Comparison of ENCODE assay signal across 11 mouse cellular contexts in genomic region chr2:128309541-128310030, GRCm38 (mm10).
A peak's percentile ranks its signal among the peaks of the same experiment; 100 is the strongest.
DNase-seq lines count a peak whose midpoint lies in the region; ATAC-seq and TF ChIP-seq lines count a peak whose summit lies in the region.
"Had no signal": no experiment of that assay in that cellular context is flagged by ENCODE, and none has a peak within 500 bp of the region (broad histone marks: within the 10 kb centered on the region; RNA-seq: fewer than 3 reads in every experiment).

No protein-coding gene starts in this region.

- peak in 1 of 2 experiments; percentile 48 for DNase-seq in heart, adult 2 months
- DNase-seq in heart, postnatal 4 days: no peak
- no peak for DNase-seq in lung, embryonic 14.5 days
- DNase-seq in lung, adult 2 months: no peak
- DNase-seq in cerebellum, postnatal 36 days: no peak
- DNase-seq: liver, embryonic 13.5 days had no signal

- no peak for TF ChIP-seq EP300 in heart, adult 2 months (IDR thresholded peaks at IDR 0.05; ENCODE audit: insufficient read depth, low read depth, low read length)

- peak; percentile 13; the same call in 1 of the 2 replicates for ATAC-seq in lung, embryonic 14.5 days (ENCODE audit: insufficient read depth)
- ATAC-seq in heart, embryonic 14.5 days (ENCODE audit: insufficient number of reproducible peaks, insufficient read depth, low FRiP score, low read depth): no peak
- ATAC-seq in stomach, embryonic 16.5 days (ENCODE audit: insufficient read depth, low FRiP score): no peak

- peak overlapping the region; percentile 19; the same call in 1 of the 2 replicates for H3K9ac ChIP-seq in heart, adult 2 months (ENCODE audit: low read depth, low read length)
- H3K9ac ChIP-seq in lung, embryonic 14.5 days: no peak overlapping the region
- H3K9ac ChIP-seq in heart, embryonic 14.5 days (ENCODE audit: low read length): peak overlapping the region; percentile 14; the same call in 1 of the 2 replicates
- H3K9ac ChIP-seq in stomach, embryonic 16.5 days (ENCODE audit: low read length): peak overlapping the region; percentile 25; the same call in 1 of the 2 replicates
- H3K9ac ChIP-seq: embryonic facial prominence, embryonic 12.5 days; liver, embryonic 13.5 days had no signal

- WGBS in heart, adult 2 months: 9% methylated on average over 10 of the region's 10 CpGs
- WGBS in lung, embryonic 14.5 days: 26% methylated on average over 10 of the region's 10 CpGs
- 36% methylated on average over 10 of the region's 10 CpGs for WGBS in lung, adult 2 months
- 22% methylated on average over 10 of the region's 10 CpGs for WGBS in heart, embryonic 14.5 days
- 26% methylated on average over 10 of the region's 10 CpGs for WGBS in stomach, embryonic 16.5 days

- peaks cover 2% of the 10 kb centered on the region; the same call in 1 of the 2 replicates for H3K36me3 ChIP-seq in heart, adult 2 months (ENCODE audit: control insufficient read depth, insufficient read depth, low read length)
- H3K36me3 ChIP-seq in lung, embryonic 14.5 days (ENCODE audit: insufficient read depth): no peaks in the 10 kb centered on the region
- H3K36me3 ChIP-seq in heart, embryonic 14.5 days (ENCODE audit: control insufficient read depth, insufficient read depth, low read length): no peaks in the 10 kb centered on the region
- H3K36me3 ChIP-seq in stomach, embryonic 16.5 days (ENCODE audit: control insufficient read depth, insufficient read depth, low read length): no peaks in the 10 kb centered on the region
- H3K36me3 ChIP-seq: embryonic facial prominence, embryonic 12.5 days; hindbrain, embryonic 10.5 days; liver, embryonic 13.5 days had no signal

- H3K9me3 ChIP-seq in lung, embryonic 14.5 days (ENCODE audit: low read depth, low read length): no peaks in the 10 kb centered on the region
- H3K9me3 ChIP-seq in heart, embryonic 14.5 days (ENCODE audit: control insufficient read depth, low read length): no peaks in the 10 kb centered on the region
- H3K9me3 ChIP-seq in stomach, embryonic 16.5 days (replicated peaks; ENCODE audit: control insufficient read depth, low read length): no peaks in the 10 kb centered on the region
- H3K9me3 ChIP-seq: embryonic facial prominence, embryonic 12.5 days; hindbrain, embryonic 10.5 days; liver, embryonic 13.5 days had no signal

- H3K27me3 ChIP-seq in heart, adult 2 months (ENCODE audit: control insufficient read depth, insufficient read depth, low read length): no peaks in the 10 kb centered on the region
- H3K27me3 ChIP-seq in lung, embryonic 14.5 days (ENCODE audit: insufficient read depth, low read length): no peaks in the 10 kb centered on the region
- no peaks in the 10 kb centered on the region for H3K27me3 ChIP-seq in heart, embryonic 14.5 days (ENCODE audit: control insufficient read depth, insufficient read depth, low read length)
- no peaks in the 10 kb centered on the region for H3K27me3 ChIP-seq in stomach, embryonic 16.5 days (ENCODE audit: control insufficient read depth, insufficient read depth, low read length)
- H3K27me3 ChIP-seq: CH12.LX; embryonic facial prominence, embryonic 12.5 days; liver, embryonic 13.5 days had no signal

- H3K4me3 ChIP-seq in heart, adult 2 months: peak overlapping the region; percentile 6; the same call in 1 of the 2 replicates
- no peak overlapping the region for H3K4me3 ChIP-seq in lung, embryonic 14.5 days (ENCODE audit: low read depth, low read length)
- H3K4me3 ChIP-seq in lung, adult 2 months (replicated peaks; ENCODE audit: extremely low read depth, low read depth, low read length): no peak overlapping the region
- no peak overlapping the region for H3K4me3 ChIP-seq in heart, embryonic 14.5 days (ENCODE audit: control insufficient read depth in 1 of 2, insufficient read depth in 1 of 2, low read depth in 1 of 2, low read length in 2 of 2)
- H3K4me3 ChIP-seq in stomach, embryonic 16.5 days (replicated peaks; ENCODE audit: low read length): no peak overlapping the region
- H3K4me3 ChIP-seq: embryonic facial prominence, embryonic 12.5 days; hindbrain, embryonic 10.5 days; liver, embryonic 13.5 days had no signal

- intact Hi-C loops in heart, adult 2 months (cut with DNase I): loop anchor here (1.0 to 5.0 kb wide), 4 partner anchors 24 to 122 kb away; no protein-coding TSS in a partner anchor

- no peak for TF ChIP-seq POLR2A in heart, adult 2 months (IDR thresholded peaks at IDR 0.05; ENCODE audit: insufficient read depth, low read depth, low read length)
- no peak for TF ChIP-seq POLR2A in lung, adult 2 months (IDR thresholded peaks at IDR 0.05; ENCODE audit: borderline replicate concordance, extremely low read depth, low read depth, low read length)

- peak overlapping the region; percentile 63 for H3K27ac ChIP-seq in heart, adult 2 months
- peak overlapping the region; percentile 38; the same call in 1 of the 2 replicates for H3K27ac ChIP-seq in lung, embryonic 14.5 days (ENCODE audit: low read depth)
- H3K27ac ChIP-seq in heart, embryonic 14.5 days (replicated peaks in 1 of 2; ENCODE audit: control insufficient read depth in 1 of 2, insufficient read depth in 1 of 2, low read depth in 2 of 2, low read length in 2 of 2): peak overlapping the region; percentile 46 to 64
- peak overlapping the region; percentile 78 for H3K27ac ChIP-seq in stomach, embryonic 16.5 days (ENCODE audit: low read length)
- H3K27ac ChIP-seq: embryonic facial prominence, embryonic 12.5 days; hindbrain, embryonic 10.5 days; liver, embryonic 13.5 days had no signal

- TF ChIP-seq CTCF in heart, adult 2 months (IDR thresholded peaks at IDR 0.05): no peak
- TF ChIP-seq CTCF in lung, embryonic 14.5 days (IDR thresholded peaks at IDR 0.05; ENCODE audit: low read depth): no peak
- no peak for TF ChIP-seq CTCF in lung, adult 2 months (IDR thresholded peaks at IDR 0.05; ENCODE audit: insufficient read depth, low read length)

- H3K4me1 ChIP-seq in heart, adult 2 months (ENCODE audit: control insufficient read depth, insufficient read depth, low read length): peaks cover 15% of the 10 kb centered on the region
- H3K4me1 ChIP-seq in lung, embryonic 14.5 days (ENCODE audit: insufficient read depth): peaks cover 19% of the 10 kb centered on the region
- no peaks in the 10 kb centered on the region for H3K4me1 ChIP-seq in lung, adult 2 months (ENCODE audit: control insufficient read depth, insufficient read depth, low read length)
- H3K4me1 ChIP-seq in heart, embryonic 14.5 days (ENCODE audit: control insufficient read depth in 2 of 2, insufficient read depth in 2 of 2, low read length in 2 of 2): peaks cover 34 to 52% of the 10 kb centered on the region in 2 experiments
- peaks cover 29% of the 10 kb centered on the region for H3K4me1 ChIP-seq in stomach, embryonic 16.5 days (ENCODE audit: control insufficient read depth, insufficient read depth, low read length)

- H3K79me2 ChIP-seq in heart, adult 2 months (replicated peaks; ENCODE audit: control insufficient read depth, insufficient read depth, low read length): no peaks in the 10 kb centered on the region

- no peak overlapping the region; the same call in 1 of the 2 replicates for H3K4me2 ChIP-seq in lung, embryonic 14.5 days
- H3K4me2 ChIP-seq in heart, embryonic 14.5 days (ENCODE audit: low read length): peak overlapping the region; percentile 31; the same call in 1 of the 2 replicates
- H3K4me2 ChIP-seq in stomach, embryonic 16.5 days (ENCODE audit: low read depth, low read length): peak overlapping the region; percentile 31; the same call in 1 of the 2 replicates
- H3K4me2 ChIP-seq: embryonic facial prominence, embryonic 12.5 days; liver, embryonic 13.5 days had no signal
